Mouse (Mus musculus) layer of hippocampus, adult 2 months (tissue): Measurements from ENCODE around the gene Pinlyp. TPM values are rescaled to one million over a fixed set of nuclear protein-coding genes. Genes with fewer than 3 reads are reported as not detected.

ENCODE experiments used
- DNase-seq, 2 experiments: peaks; one replicate each; pipeline ENCODE4 v3.0.0; 2022; ENCODE audit warnings: low spot score in 2 of 2
- H3K27ac ChIP-seq: fragments of 200-600 bp; 2 replicates; pipeline ENCODE4 v1.8.1; 2022
- H3K4me3 ChIP-seq: fragments of 200-600 bp; 2 replicates; pipeline ENCODE4 v1.8.1; 2022; ENCODE audit warnings: mild to moderate bottlenecking
- CTCF ChIP-seq: fragments of 200-600 bp; conservative IDR thresholded peaks from 2 replicates; pipeline ENCODE4 v1.8.1; 2022; ENCODE audit warnings: antibody characterized with exemption, mild to moderate bottlenecking, moderate library complexity
- total RNA-seq, 2 experiments: library from RNA; stranded (reverse); gene quantifications; 2 replicates each; pipeline ENCODE4 v1.2.3; 2021

Gene Pinlyp
- total RNA-seq, 2 experiments from 2014 or later: not detected

DNA sequence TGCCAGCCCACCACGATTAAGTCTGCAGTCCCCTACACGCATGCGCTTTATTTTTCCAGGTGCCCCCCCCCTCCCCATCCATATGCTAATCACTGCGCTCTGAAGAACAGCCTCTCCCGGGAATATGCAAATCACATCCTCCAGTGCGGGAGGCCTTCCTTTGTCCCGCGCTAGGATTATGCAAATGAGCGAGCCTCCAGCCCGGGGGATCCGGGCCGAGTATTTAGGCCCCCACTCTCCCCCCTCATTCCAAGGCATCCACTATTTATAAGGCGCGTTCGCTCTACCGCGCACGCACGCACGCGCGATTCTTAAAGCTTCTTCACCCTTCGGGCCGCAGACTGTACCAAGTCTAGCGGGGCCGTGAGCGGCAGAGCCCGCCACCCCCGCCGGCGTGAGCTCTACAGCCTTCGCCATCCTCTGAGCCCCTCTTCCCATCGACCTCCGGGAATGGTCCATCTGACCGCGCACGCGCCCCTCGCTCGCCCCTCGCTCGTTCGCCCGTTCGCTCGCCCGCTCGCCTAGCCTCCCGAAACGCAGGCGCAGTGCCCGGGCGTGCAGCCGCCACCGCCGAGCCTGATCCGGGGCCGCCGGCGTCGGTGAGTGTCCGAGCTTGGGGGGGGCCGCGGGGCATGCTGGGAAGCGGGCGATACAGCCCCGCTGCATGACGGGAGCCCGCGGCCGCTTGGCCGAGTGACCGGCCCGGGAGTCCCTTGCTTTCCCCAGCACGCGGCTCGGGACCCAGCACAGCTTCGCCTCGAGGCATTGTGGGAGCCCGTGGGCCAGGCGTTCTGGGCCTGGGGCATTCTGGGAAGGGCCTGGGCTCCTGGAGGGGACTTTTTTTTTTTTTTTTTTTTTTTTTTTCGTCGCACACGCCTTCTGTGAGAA, 38.8 kb downstream of the Pinlyp start, which contains the start of gene Zfp428:
Gene Zfp428 (plus strand): TSS at position 169 of the 888 bp plus-strand sequence.
- TF ChIP-seq CTCF: no peak
- Histone ChIP-seq H3K4me3 (peak within 1 kb of the TSS; percentile 94), H3K27ac (peak within 1 kb of the TSS; percentile 100)
- peak; percentile 72 to 85 for DNase-seq

- DNase-seq: peak; percentile 59 to 72
- Histone ChIP-seq H3K27ac (peak overlapping the region; percentile 100), H3K4me3 (peak overlapping the region; percentile 94)
- no peak for TF ChIP-seq CTCF
Observed at GRCm38 (mm10) chr7:24506476-24506837, 39.5 kb downstream of the Pinlyp start.

- TF ChIP-seq CTCF: no peak
- Histone ChIP-seq H3K27ac (peak overlapping the region; percentile 100), H3K4me3 (peak overlapping the region; percentile 94)
- no peak for DNase-seq
Observed at GRCm38 (mm10) chr7:24506065-24506459, 39.9 kb downstream of the Pinlyp start.

- TF ChIP-seq CTCF: no peak
- H3K27ac ChIP-seq: peak overlapping the region; percentile 100
- H3K4me3 ChIP-seq: peak overlapping the region; percentile 94
- DNase-seq: no peak
Observed at GRCm38 (mm10) chr7:24505447-24506064, 40.4 kb downstream of the Pinlyp start.

- H3K27ac ChIP-seq: no peak overlapping the region
- TF ChIP-seq CTCF: no peak
- no peak for DNase-seq
- H3K4me3 ChIP-seq: no peak overlapping the region
Observed at GRCm38 (mm10) chr7:24504868-24505267, 41.0 kb downstream of the Pinlyp start.

DNA sequence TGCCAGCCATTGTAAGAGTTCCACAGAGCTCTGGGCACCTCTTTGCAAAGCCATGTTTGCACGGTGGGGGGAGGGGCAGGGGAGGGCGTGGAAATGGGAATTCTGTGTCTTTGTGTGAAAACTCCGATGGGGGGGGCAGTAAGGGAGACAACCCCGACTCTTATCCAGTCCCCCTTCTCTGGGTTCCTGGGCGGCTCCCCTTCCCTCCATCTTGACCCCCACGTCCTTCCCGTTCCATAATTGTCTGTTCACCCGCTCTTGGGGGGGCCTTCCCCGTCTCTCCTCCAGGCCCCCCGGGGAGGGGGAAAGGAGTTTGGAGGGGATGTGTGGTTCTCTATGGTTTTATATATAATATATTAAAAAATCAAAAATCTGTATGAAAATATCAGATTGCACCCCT, 41.9 kb downstream of the Pinlyp start:
- TF ChIP-seq CTCF: no peak
- Histone ChIP-seq H3K4me3 (no peak overlapping the region), H3K27ac (no peak overlapping the region)
- no peak for DNase-seq

- peak; percentile 63 for TF ChIP-seq CTCF
- no peak overlapping the region for H3K4me3 ChIP-seq
- DNase-seq: no peak
Observed at GRCm38 (mm10) chr7:24501492-24501891, 44.4 kb downstream of the Pinlyp start.

GRCm38 (mm10) chr7:24500929-24501328, 45.0 kb downstream of the Pinlyp start:
- peak; percentile 74 for TF ChIP-seq CTCF
- Histone ChIP-seq H3K4me3 (no peak overlapping the region), H3K27ac (no peak overlapping the region)
- no peak for DNase-seq

More at GRCm38 (mm10) chr7:24501492-24501891, 44.4 kb downstream of the Pinlyp start:
- no peak overlapping the region for H3K27ac ChIP-seq

DNA sequence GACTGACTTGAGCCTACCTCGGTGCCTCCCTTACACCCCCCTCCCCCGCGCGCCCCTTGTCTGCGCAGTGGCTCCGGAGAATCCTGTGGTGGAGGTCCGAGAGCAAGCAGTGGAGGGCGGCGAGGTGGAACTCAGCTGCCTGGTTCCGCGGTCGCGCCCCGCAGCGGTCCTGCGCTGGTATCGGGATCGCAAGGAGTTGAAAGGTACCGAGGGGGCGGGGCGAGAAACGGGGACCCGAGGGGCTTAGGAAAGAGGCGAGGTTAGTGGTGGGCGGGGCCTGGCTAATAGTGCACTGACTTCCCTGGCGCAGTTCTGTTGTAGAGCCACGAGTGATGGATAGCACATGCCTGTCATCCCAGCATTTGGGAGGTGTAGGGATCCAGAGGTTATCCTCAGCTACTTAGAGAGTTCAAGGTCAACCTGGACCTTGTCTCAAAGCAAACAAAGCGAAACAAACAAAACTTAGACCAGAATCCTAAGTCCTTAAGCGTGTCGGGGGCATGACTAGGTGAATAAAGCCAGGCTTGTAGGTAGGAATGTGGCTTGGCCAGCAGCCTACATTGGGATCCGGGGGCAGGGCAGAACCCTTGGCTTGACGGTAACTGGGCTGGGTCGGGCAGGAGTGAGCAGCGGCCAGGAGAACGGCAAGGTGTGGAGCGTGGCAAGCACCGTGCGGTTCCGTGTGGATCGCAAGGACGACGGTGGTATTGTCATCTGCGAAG, 45.9 kb downstream of the Pinlyp start:
- DNase-seq: no peak
- Histone ChIP-seq H3K27ac (no peak overlapping the region), H3K4me3 (no peak overlapping the region)
- no peak for TF ChIP-seq CTCF

Other genes starting within 250 kb of the Pinlyp start
- 10 to 100 TPM; 21.6 to 24.2 TPM for gene Zfp61, start 244.9 kb downstream of the Pinlyp start, total RNA-seq
- gene Zfp94, start 229.5 kb downstream of the Pinlyp start, total RNA-seq: 10 to 100 TPM; 16.6 to 17.5 TPM
- not detected for gene Tescl, start 212.2 kb downstream of the Pinlyp start, total RNA-seq
- gene Lypd5, start 196.9 kb downstream of the Pinlyp start, total RNA-seq: not detected
- under 1 TPM; 0.64 to 0.67 TPM for gene Kcnn4, start 175.9 kb downstream of the Pinlyp start, total RNA-seq
- 10 to 100 TPM; 34.6 to 43.6 TPM for gene Smg9, start 146.5 kb downstream of the Pinlyp start, total RNA-seq
- gene Irgc1, start 93.8 kb downstream of the Pinlyp start, total RNA-seq: not detected
- under 1 TPM; 0.23 to 0.32 TPM for gene Plaur, start 83.6 kb downstream of the Pinlyp start, total RNA-seq
- 100 to 1,000 TPM; 128 to 132 TPM for gene Cadm4, start 64.1 kb downstream of the Pinlyp start, total RNA-seq
- gene Zfp428, start 39.1 kb downstream of the Pinlyp start, total RNA-seq: 10 to 100 TPM; 32.6 to 41.6 TPM
- not detected for gene AC161166.1, start 33.7 kb downstream of the Pinlyp start, total RNA-seq
- gene Irgq, start 15.4 kb downstream of the Pinlyp start, total RNA-seq: 10 to 100 TPM; 61.9 to 63.0 TPM
- 10 to 100 TPM; 38.9 to 40.9 TPM for gene Xrcc1, start 171 bp upstream of the Pinlyp start, total RNA-seq
- 10 to 100 TPM; 10.1 to 11.0 TPM for gene Ethe1, start 41.4 kb upstream of the Pinlyp start, total RNA-seq
- gene Zfp575, start 41.5 kb upstream of the Pinlyp start, total RNA-seq: 1 to 10 TPM; 5.2 to 6.7 TPM
- gene Phldb3, start 64.6 kb upstream of the Pinlyp start, total RNA-seq: under 1 TPM in 1 of 2 experiments, not detected in 1; 0.22 TPM
- gene Lypd3, start 90.4 kb upstream of the Pinlyp start, total RNA-seq: under 1 TPM; 0.51 to 0.56 TPM
- gene Tex101, start 130.6 kb upstream of the Pinlyp start, total RNA-seq: not detected
- not detected for gene BC049730, start 163.1 kb upstream of the Pinlyp start, total RNA-seq
- not detected for gene Gm4763, start 180.8 kb upstream of the Pinlyp start, total RNA-seq
- under 1 TPM in 1 of 2 experiments, not detected in 1; 0.41 TPM for gene Cd177, start 214.2 kb upstream of the Pinlyp start, total RNA-seq
- gene Ceacam10, start 231.1 kb upstream of the Pinlyp start, total RNA-seq: not detected